Mouse (Mus musculus) stomach, postnatal 0 days (tissue): ENCODE results near the gene Srgap1.

Experiments used
- CTCF ChIP-seq: IDR thresholded peaks from 2 replicates; pipeline ENCODE4 v1.5.1; 2016; ENCODE audit warnings: antibody characterized with exemption, low read depth, mild to moderate bottlenecking, moderate library complexity
- EP300 ChIP-seq: optimal IDR thresholded peaks from 2 replicates; pipeline ENCODE3; 2016; ENCODE audit warnings: antibody characterized with exemption

GRCm38 (mm10) chr10:121764469-121765173, 282.5 kb downstream of the Srgap1 start:
- TF ChIP-seq CTCF, result peak; percentile 24; the same call in 1 of the 2 replicates
- no peak for TF ChIP-seq EP300
